ENCODE assay signal across 27 mouse cellular contexts in the genomic region with DNA sequence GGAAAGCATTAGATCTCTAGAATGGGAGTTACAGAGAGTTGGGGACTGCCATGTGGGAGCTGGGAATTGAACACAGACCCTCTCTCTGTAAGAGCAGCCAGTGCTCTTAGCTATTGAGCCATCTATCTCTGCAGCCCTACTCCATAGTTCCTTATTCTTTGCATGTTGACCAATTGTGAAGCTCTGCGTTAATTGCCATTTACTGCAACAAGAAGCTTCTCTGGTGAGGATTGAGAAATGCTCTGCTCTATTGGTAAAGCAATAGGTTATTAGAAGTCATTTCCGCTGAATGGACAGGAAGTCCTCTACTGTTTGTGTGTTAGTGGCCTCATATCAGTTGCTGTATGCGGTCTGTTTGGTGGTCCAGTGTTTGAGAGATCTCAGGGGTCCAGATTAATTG. TPM values are rescaled to one million over a fixed set of nuclear protein-coding genes. Genes with fewer than 3 reads are reported as not detected.
"Had no signal": no experiment of that assay in that cellular context is flagged by ENCODE, and none has a peak within 500 bp of the region (broad histone marks: within the 10 kb centered on the region; RNA-seq: fewer than 3 reads in every experiment).

No protein-coding gene starts in this region.

- DNase-seq: lung, adult 2 months; lung, postnatal 10 days; retina, postnatal 1 day; right cerebral cortex, adult 18-20 months; right cerebral cortex, postnatal 25 days; right cerebral cortex, postnatal 4 days; spleen, adult 18-20 months; thymus, adult 18-20 months; thymus, postnatal 14 days; thymus, postnatal 36 days had no signal

- H3K4me2 ChIP-seq: lung, embryonic 15.5 days; midbrain, embryonic 11.5 days; midbrain, embryonic 13.5 days; midbrain, embryonic 15.5 days; neural tube, embryonic 12.5 days had no signal

- H3K9ac ChIP-seq: liver, embryonic 14.5 days; lung, embryonic 15.5 days; midbrain, embryonic 13.5 days; midbrain, embryonic 15.5 days; neural tube, embryonic 12.5 days had no signal

- ATAC-seq: midbrain, embryonic 13.5 days; midbrain, embryonic 15.5 days had no signal

- H3K27me3 ChIP-seq: lung, embryonic 15.5 days; megakaryocyte, embryonic 14.5 days; midbrain, embryonic 13.5 days; midbrain, embryonic 15.5 days; neural tube, embryonic 12.5 days had no signal

- H3K4me3 ChIP-seq: lung, embryonic 15.5 days; megakaryocyte, embryonic 14.5 days; midbrain, embryonic 13.5 days; midbrain, embryonic 15.5 days; neural tube, embryonic 12.5 days had no signal

- H3K27ac ChIP-seq: liver, embryonic 14.5 days; lung, embryonic 15.5 days; macrophage; midbrain, embryonic 13.5 days; midbrain, embryonic 15.5 days; neural tube, embryonic 12.5 days had no signal

- H3K9me3 ChIP-seq: lung, embryonic 15.5 days; megakaryocyte, embryonic 14.5 days; midbrain, embryonic 13.5 days; midbrain, embryonic 15.5 days; neural tube, embryonic 12.5 days had no signal

- H3K36me3 ChIP-seq: lung, embryonic 15.5 days; midbrain, embryonic 13.5 days; midbrain, embryonic 15.5 days; neural tube, embryonic 12.5 days had no signal

- H3K4me1 ChIP-seq: lung, embryonic 15.5 days; megakaryocyte, embryonic 14.5 days; midbrain, embryonic 13.5 days; midbrain, embryonic 15.5 days; neural tube, embryonic 12.5 days had no signal

RNA-seq across cellular contexts. Expression of gene Olfr1366, which starts 6.9 kb away (rescaled TPM):
- total RNA-seq: midbrain, postnatal 0 days; monocyte, adult 5-6 weeks; neutrophil, adult 5-6 weeks had no signal
- polyA plus RNA-seq: liver, embryonic 14.5 days; lung, adult 2 months; macrophage; small intestine, adult 2 months; thymus, postnatal 0 days had no signal

RNA-seq across cellular contexts. Expression of gene Olfr1535, which starts 10.2 kb away (rescaled TPM):
- total RNA-seq: midbrain, postnatal 0 days; monocyte, adult 5-6 weeks; neutrophil, adult 5-6 weeks had no signal
- polyA plus RNA-seq: liver, embryonic 14.5 days; liver, embryonic 16.5 days; lung, adult 2 months; lung, embryonic 15.5 days; macrophage; midbrain, embryonic 11.5 days; small intestine, adult 2 months; stomach, embryonic 14.5 days; thymus, postnatal 0 days had no signal

RNA-seq across cellular contexts. Expression of gene Olfr1364, which starts 32.1 kb away (rescaled TPM):
- total RNA-seq: midbrain, postnatal 0 days; monocyte, adult 5-6 weeks; neutrophil, adult 5-6 weeks had no signal
- polyA plus RNA-seq: liver, embryonic 14.5 days; liver, embryonic 16.5 days; lung, adult 2 months; lung, embryonic 15.5 days; macrophage; midbrain, embryonic 11.5 days; midbrain, embryonic 13.5 days; midbrain, embryonic 15.5 days; midbrain, postnatal 0 days; neural tube, embryonic 12.5 days; neural tube, embryonic 14.5 days; small intestine, adult 2 months; stomach, embryonic 14.5 days; stomach, embryonic 16.5 days; thymus, postnatal 0 days had no signal

RNA-seq across cellular contexts. Expression of gene Gm11273, which starts 48.3 kb away (rescaled TPM):
- total RNA-seq: neutrophil, adult 5-6 weeks had no signal
